Mouse (Mus musculus) MEL (cell line): ENCODE results near the gene Ssr1. TPM values are rescaled to one million over a fixed set of nuclear protein-coding genes. Genes with fewer than 3 reads are reported as not detected.
A peak's percentile ranks its signal among the peaks of the same experiment; 100 is the strongest.

Experiments
- DNase-seq: peaks from one replicate; pipeline ENCODE4 v3.0.0; 2011; ENCODE audit warnings: low read depth, low spot score
- H3K27ac ChIP-seq: 2 replicates; pipeline ENCODE4 v1.5.1; 2012; ENCODE audit warnings: low read depth, mild to moderate bottlenecking, control low read depth, low read length, moderate library complexity; ENCODE audit not compliant: control insufficient read depth
- H3K27me3 ChIP-seq, 2 experiments: fragments of 150-350 bp in 1 of 2; sonication (generic) in 1 of 2; 2 replicates each; pipeline ENCODE4 v1.6.1; 2012; ENCODE audit warnings: low read length in 2 of 2, mild to moderate bottlenecking in 2 of 2, improper control_type of control experiment in 1 of 2, moderate library complexity in 1 of 2; ENCODE audit not compliant: insufficient read depth in 2 of 2, control insufficient read depth in 1 of 2
- H3K36me3 ChIP-seq, 2 experiments: 2 replicates each; pipeline ENCODE4 v1.6.1; 2012 to 2014; ENCODE audit warnings: low read length in 2 of 2, improper control_type of control experiment in 1 of 2, inconsistent platforms in 1 of 2, mild to moderate bottlenecking in 1 of 2; ENCODE audit not compliant: insufficient read depth in 2 of 2, control insufficient read depth in 1 of 2
- H3K4me1 ChIP-seq, 2 experiments: fragments of 150-350 bp in 1 of 2; sonication (generic) in 1 of 2; 2 replicates each; pipeline ENCODE4 v1.6.1; 2012; ENCODE audit warnings: low read length in 2 of 2, improper control_type of control experiment in 1 of 2, mild to moderate bottlenecking in 1 of 2; ENCODE audit not compliant: insufficient read depth in 2 of 2, control insufficient read depth in 1 of 2
- H3K4me3 ChIP-seq, 2 experiments: fragments of 150-350 bp in 1 of 2; sonication (generic) in 1 of 2; 2 replicates each; pipeline ENCODE4 v1.5.1; 2012; ENCODE audit warnings: low read depth in 2 of 2, low read length in 2 of 2, mild to moderate bottlenecking in 2 of 2, moderate library complexity in 2 of 2, control low read depth in 1 of 2, improper control_type of control experiment in 1 of 2; ENCODE audit not compliant: control insufficient read depth in 1 of 2, insufficient read depth in 1 of 2
- H3K79me2 ChIP-seq: 2 replicates; pipeline ENCODE4 v1.6.1; 2012; ENCODE audit warnings: mild to moderate bottlenecking, low read length, moderate library complexity; ENCODE audit not compliant: control insufficient read depth, poor library complexity, insufficient read depth
- H3K9ac ChIP-seq: 2 replicates; pipeline ENCODE4 v1.6.1; 2012; ENCODE audit warnings: low read depth, mild to moderate bottlenecking, control low read depth, low read length, moderate library complexity; ENCODE audit not compliant: control insufficient read depth, poor library complexity, severe bottlenecking
- H3K9me3 ChIP-seq: fragments of 150-350 bp; sonication (generic); replicated peaks from 2 replicates; pipeline ENCODE4 v1.6.1; 2012; ENCODE audit warnings: mild to moderate bottlenecking, low read length, improper control_type of control experiment, moderate library complexity; ENCODE audit not compliant: insufficient read depth
- CHD1 ChIP-seq: IDR thresholded peaks from 2 replicates; pipeline ENCODE4 v1.6.1; 2012; ENCODE audit warnings: low read depth, mild to moderate bottlenecking, inconsistent platforms, low read length, improper control_type of control experiment
- CHD2 ChIP-seq: IDR thresholded peaks from 2 replicates; pipeline ENCODE4 v1.6.1; 2011; ENCODE audit warnings: low read length, improper control_type of control experiment
- CTCF ChIP-seq, 3 experiments: IDR thresholded peaks in 2 of 3; conservative IDR thresholded peaks in 1 of 3; 2 replicates each; pipeline ENCODE4 v1.5.1; 2011 to 2012; ENCODE audit warnings: low read length in 3 of 3, low read depth in 2 of 3, mild to moderate bottlenecking in 2 of 3, improper control_type of control experiment in 1 of 3, inconsistent platforms in 1 of 3, mixed read lengths in 1 of 3, moderate library complexity in 1 of 3; ENCODE audit not compliant: control insufficient read depth in 1 of 3, insufficient read depth in 1 of 3, poor library complexity in 1 of 3, severe bottlenecking in 1 of 3
- E2F4 ChIP-seq: IDR thresholded peaks from 2 replicates; pipeline ENCODE4 v1.6.1; 2011; ENCODE audit warnings: low read depth, low read length, improper control_type of control experiment, borderline replicate concordance
- ELF1 ChIP-seq: IDR thresholded peaks from 2 replicates; pipeline ENCODE4 v1.6.1; 2014; ENCODE audit warnings: low read depth, mild to moderate bottlenecking, inconsistent platforms, low read length, improper control_type of control experiment, moderate library complexity
- EP300 ChIP-seq, 2 experiments: IDR thresholded peaks; 2 replicates each; pipeline ENCODE4 v1.6.1; 2011; ENCODE audit warnings: improper control_type of control experiment in 2 of 2, low read length in 2 of 2, low read depth in 1 of 2, mild to moderate bottlenecking in 1 of 2
- ETS1 ChIP-seq: IDR thresholded peaks from 2 replicates; pipeline ENCODE4 v1.6.1; 2012; ENCODE audit warnings: low read depth, mild to moderate bottlenecking, inconsistent platforms, low read length, improper control_type of control experiment, moderate library complexity
- GABPA ChIP-seq: IDR thresholded peaks from 2 replicates; pipeline ENCODE4 v1.6.1; 2012; ENCODE audit warnings: low read depth, mild to moderate bottlenecking, inconsistent platforms, low read length, improper control_type of control experiment, moderate library complexity
- GATA1 ChIP-seq: IDR thresholded peaks from 2 replicates; pipeline ENCODE4 v1.6.1; 2011; ENCODE audit warnings: low read depth, low read length, improper control_type of control experiment
- HCFC1 ChIP-seq: IDR thresholded peaks from 2 replicates; pipeline ENCODE4 v1.6.1; 2012; ENCODE audit warnings: low read depth, mild to moderate bottlenecking, inconsistent platforms, low read length, improper control_type of control experiment, moderate library complexity
- JUND ChIP-seq: IDR thresholded peaks from 2 replicates; pipeline ENCODE4 v1.6.1; 2011; ENCODE audit warnings: low read depth, mild to moderate bottlenecking, improper control_type of control experiment, low read length
- KAT2A ChIP-seq: conservative IDR thresholded peaks from 2 replicates; pipeline ENCODE4 v1.6.1; 2012; ENCODE audit warnings: low read depth, low read length, improper control_type of control experiment, inconsistent platforms
- MAFK ChIP-seq: IDR thresholded peaks from 2 replicates; pipeline ENCODE4 v1.6.1; 2011; ENCODE audit warnings: low read depth, mild to moderate bottlenecking, low read length, improper control_type of control experiment, borderline replicate concordance
- MAX ChIP-seq: IDR thresholded peaks from 2 replicates; pipeline ENCODE4 v1.6.1; 2011; ENCODE audit warnings: low read length, improper control_type of control experiment
- MAZ ChIP-seq: IDR thresholded peaks from 2 replicates; pipeline ENCODE4 v1.6.1; 2012; ENCODE audit warnings: low read depth, mild to moderate bottlenecking, inconsistent platforms, low read length, improper control_type of control experiment
- MEF2A ChIP-seq: IDR thresholded peaks from 2 replicates; pipeline ENCODE4 v1.6.1; 2014; ENCODE audit warnings: low read depth, mild to moderate bottlenecking, inconsistent platforms, low read length, improper control_type of control experiment; ENCODE audit not compliant: poor library complexity, insufficient replicate concordance, severe bottlenecking; ENCODE audit errors: extremely low read depth
- MXI1 ChIP-seq: IDR thresholded peaks from 2 replicates; pipeline ENCODE4 v1.6.1; 2011; ENCODE audit warnings: mild to moderate bottlenecking, low read depth, low read length, improper control_type of control experiment
- MYB ChIP-seq: IDR thresholded peaks from 2 replicates; pipeline ENCODE4 v1.6.1; 2011; ENCODE audit warnings: mild to moderate bottlenecking, low read depth, low read length, improper control_type of control experiment
- MYC ChIP-seq: IDR thresholded peaks from 2 replicates; pipeline ENCODE4 v1.6.1; 2011; ENCODE audit warnings: low read depth, mild to moderate bottlenecking, low read length, improper control_type of control experiment, moderate library complexity
- NELFE ChIP-seq: IDR thresholded peaks from 2 replicates; pipeline ENCODE4 v1.6.1; 2011; ENCODE audit warnings: low read depth, low read length, improper control_type of control experiment
- NRF1 ChIP-seq: IDR thresholded peaks from 2 replicates; pipeline ENCODE4 v1.6.1; 2014; ENCODE audit warnings: low read depth, mild to moderate bottlenecking, inconsistent platforms, low read length, improper control_type of control experiment, moderate library complexity; ENCODE audit not compliant: poor library complexity, insufficient read depth, severe bottlenecking
- POLR2AphosphoS2 ChIP-seq: IDR thresholded peaks from 2 replicates; pipeline ENCODE4 v1.6.1; 2011; ENCODE audit warnings: low read length, improper control_type of control experiment
- RAD21 ChIP-seq: IDR thresholded peaks from 2 replicates; pipeline ENCODE4 v1.6.1; 2011; ENCODE audit warnings: mild to moderate bottlenecking, low read depth, low read length, improper control_type of control experiment
- RCOR1 ChIP-seq: IDR thresholded peaks from 2 replicates; pipeline ENCODE4 v1.6.1; 2012; ENCODE audit warnings: low read depth, mild to moderate bottlenecking, inconsistent platforms, low read length, improper control_type of control experiment
- SIN3A ChIP-seq: IDR thresholded peaks from 2 replicates; pipeline ENCODE4 v1.6.1; 2012; ENCODE audit warnings: low read length, improper control_type of control experiment, inconsistent platforms
- SMC3 ChIP-seq: IDR thresholded peaks from 2 replicates; pipeline ENCODE4 v1.6.1; 2011; ENCODE audit warnings: low read depth, low read length, improper control_type of control experiment
- TAL1 ChIP-seq: IDR thresholded peaks from 2 replicates; pipeline ENCODE4 v1.6.1; 2012; ENCODE audit warnings: mild to moderate bottlenecking, inconsistent platforms, low read length, moderate library complexity, mixed read lengths
- TBP ChIP-seq: IDR thresholded peaks from 2 replicates; pipeline ENCODE4 v1.8.0; 2011; ENCODE audit warnings: low read depth, low read length, improper control_type of control experiment
- TCF12 ChIP-seq: IDR thresholded peaks from 2 replicates; pipeline ENCODE4 v1.6.1; 2014; ENCODE audit warnings: low read depth, mild to moderate bottlenecking, inconsistent platforms, low read length, improper control_type of control experiment, moderate library complexity
- UBTF ChIP-seq: IDR thresholded peaks from 2 replicates; pipeline ENCODE4 v1.6.1; 2012; ENCODE audit warnings: low read depth, mild to moderate bottlenecking, inconsistent platforms, low read length, improper control_type of control experiment, moderate library complexity, borderline replicate concordance; ENCODE audit not compliant: insufficient read depth
- USF2 ChIP-seq, 2 experiments: IDR thresholded peaks; 2 replicates each; pipeline ENCODE4 v1.6.1; 2011 to 2012; ENCODE audit warnings: improper control_type of control experiment in 2 of 2, low read length in 2 of 2, borderline replicate concordance in 1 of 2, inconsistent platforms in 1 of 2, low read depth in 1 of 2, mild to moderate bottlenecking in 1 of 2; ENCODE audit not compliant: insufficient read depth in 1 of 2
- ZC3H11A ChIP-seq: IDR thresholded peaks from 2 replicates; pipeline ENCODE4 v1.6.1; 2012; ENCODE audit warnings: low read depth, mild to moderate bottlenecking, inconsistent platforms, low read length, improper control_type of control experiment
- ZKSCAN1 ChIP-seq: IDR thresholded peaks from 2 replicates; pipeline ENCODE4 v1.6.1; 2012; ENCODE audit warnings: low read depth, mild to moderate bottlenecking, inconsistent platforms, low read length, improper control_type of control experiment, moderate library complexity
- ZNF384 ChIP-seq: IDR thresholded peaks from 2 replicates; pipeline ENCODE4 v1.6.1; 2012; ENCODE audit warnings: low read depth, mild to moderate bottlenecking, inconsistent platforms, low read length, improper control_type of control experiment
- polyA plus RNA-seq, 2 experiments: library from polyadenylated mRNA; stranded (reverse) in 1 of 2; unstranded in 1 of 2; fragments of >175 nt in 1 of 2; fragments of >200 nt in 1 of 2; gene quantifications; 2 replicates each; pipeline versions ENCODE4 v1.2.1 to v1.2.4; 2012; ENCODE audit warnings: low replicate concordance in 2 of 2, low read depth in 1 of 2; ENCODE audit not compliant: insufficient read length in 2 of 2, insufficient read depth in 1 of 2, missing spikeins in 1 of 2
- total RNA-seq: library from RNA; depleted of rRNA; stranded (reverse); fragments of 300-350 nt; gene quantifications from 2 replicates; pipeline ENCODE4 v1.2.3, GENCODE M21; 2012

Gene Ssr1
- total and polyA plus RNA-seq, 3 experiments, result 30.9 to 104 (median 77.2) TPM

DNA sequence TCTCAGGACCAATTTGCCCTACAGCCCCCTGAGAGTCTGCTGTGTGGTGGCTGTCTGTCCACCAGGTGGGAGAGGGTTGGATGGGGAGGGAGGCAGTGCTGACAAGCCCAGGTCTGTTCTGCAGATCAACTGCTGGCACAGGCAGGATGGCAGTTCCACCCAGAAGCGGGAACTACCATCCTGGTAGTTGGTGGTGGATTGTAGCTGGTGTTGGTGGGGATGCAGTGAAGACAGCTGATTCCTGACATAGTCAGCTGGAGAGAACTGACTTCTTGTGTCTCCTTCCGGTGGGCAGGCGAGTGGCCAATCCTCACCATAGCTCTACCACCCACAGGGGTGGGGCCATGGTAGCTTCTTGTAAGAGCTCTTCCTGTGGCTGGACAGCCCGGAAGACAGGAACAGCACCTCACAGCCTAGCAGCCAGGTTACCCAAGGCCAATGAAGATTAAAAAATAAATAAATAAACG, 16.5 kb upstream of the Ssr1 start (continued):
- TF ChIP-seq TAL1, result no peak
- no peak for TF ChIP-seq TCF12

DNA sequence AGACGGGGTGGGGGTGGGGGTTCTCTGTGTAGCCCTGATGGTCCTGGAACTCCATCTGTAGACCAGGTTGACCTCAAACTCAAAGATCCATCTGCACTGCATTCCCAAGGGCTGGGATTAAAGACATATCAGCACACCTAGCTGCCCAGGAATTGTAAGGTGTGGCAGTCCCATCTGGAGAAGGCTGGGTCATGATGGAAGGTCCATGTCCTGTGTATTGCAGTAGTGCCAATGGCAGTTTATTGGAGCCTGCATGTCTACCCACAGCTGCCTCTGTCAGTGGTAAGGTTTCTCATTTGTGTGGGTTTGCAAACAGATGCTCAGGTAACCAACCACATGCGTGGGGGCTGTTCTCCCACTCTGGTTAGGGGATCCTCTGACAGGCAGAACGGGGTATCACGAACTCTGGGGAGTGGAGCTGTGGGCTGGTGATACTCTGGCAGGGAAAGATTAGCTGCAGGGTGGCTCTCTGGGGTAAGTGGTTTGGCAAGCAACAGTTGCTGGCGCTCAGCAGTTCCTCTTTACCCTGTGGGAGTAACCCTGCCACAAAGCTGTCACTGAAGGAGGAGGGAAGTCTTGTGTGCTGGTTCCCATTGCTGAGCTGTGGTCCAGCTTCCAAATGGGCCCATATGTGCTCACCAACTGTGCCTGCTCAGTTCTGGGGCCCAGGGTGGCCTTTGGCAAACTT, 15.8 kb upstream of the Ssr1 start:
- Histone ChIP-seq H3K27ac (peak overlapping the region; percentile 86), H3K4me3 (peak overlapping the region; percentile 36 to 44)

DNA sequence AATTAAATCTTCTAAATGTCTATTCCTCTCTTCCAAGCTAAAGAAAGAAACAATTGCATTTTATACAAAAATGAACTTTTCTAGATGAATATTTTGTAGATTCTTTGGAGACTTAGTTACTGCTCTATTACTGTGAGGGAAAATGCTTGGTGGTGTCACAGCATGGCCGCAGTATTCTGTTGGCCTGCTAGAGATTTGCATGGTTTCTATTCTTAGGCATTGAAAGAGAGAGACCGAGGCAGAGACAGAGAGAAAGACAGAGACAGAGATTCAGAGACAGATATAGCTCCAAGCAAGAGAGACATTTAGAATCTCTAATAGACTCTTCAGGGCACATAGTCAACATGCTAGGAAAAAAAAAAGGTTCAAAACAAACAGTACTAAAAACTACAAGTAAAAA, 14.0 kb upstream of the Ssr1 start:
- peaks cover 9 to 14% of the 10 kb centered on the region in 2 experiments for H3K4me1 ChIP-seq
- peaks cover 0 to 15% of the 10 kb centered on the region in 2 experiments; a peak in 2 of 4 replicates for H3K36me3 ChIP-seq
- DNase-seq, result no peak
- no peak overlapping the region for H3K9ac ChIP-seq
- no peaks in the 10 kb centered on the region for H3K79me2 ChIP-seq
- no peak overlapping the region for H3K27ac ChIP-seq
- H3K9me3 ChIP-seq, result no peaks in the 10 kb centered on the region
- no peak overlapping the region for H3K4me3 ChIP-seq
- no peaks in the 10 kb centered on the region for H3K27me3 ChIP-seq
- no peak for TF ChIP-seq JUND
- TF ChIP-seq EP300 (IDR thresholded peaks at IDR 0.05; ENCODE audit: low read depth in 1 of 2, low read length in 2 of 2), result no peak
- no peak for TF ChIP-seq MXI1
- no peak for TF ChIP-seq TBP
- no peak for TF ChIP-seq NELFE
- TF ChIP-seq ZKSCAN1, result no peak
- no peak for TF ChIP-seq MAFK
- no peak for TF ChIP-seq USF2 (IDR thresholded peaks at IDR 0.05; ENCODE audit: borderline replicate concordance in 1 of 2, insufficient read depth in 1 of 2, low read depth in 1 of 2, low read length in 2 of 2)
- TF ChIP-seq MAX, result no peak
- no peak for TF ChIP-seq ZNF384
- no peak for TF ChIP-seq ZC3H11A
- TF ChIP-seq ELF1, result no peak
- no peak for TF ChIP-seq RAD21
- no peak for TF ChIP-seq HCFC1
- TF ChIP-seq SMC3, result no peak
- TF ChIP-seq TAL1, result no peak

More for the DNA sequence above, 15.8 kb upstream of the Ssr1 start:
- peak; percentile 96 for DNase-seq
- peak overlapping the region; percentile 55 for H3K9ac ChIP-seq
- TF ChIP-seq ZNF384, result no peak
- peak; percentile 54 for TF ChIP-seq MYB
- no peak for TF ChIP-seq ZKSCAN1
- TF ChIP-seq TCF12, result peak; percentile 98
- TF ChIP-seq NELFE, result no peak
- TF ChIP-seq MXI1, result peak; percentile 82
- peak; percentile 88 for TF ChIP-seq ETS1
- no peak for TF ChIP-seq CTCF (IDR thresholded peaks at IDR 0.05 in 2 of 3, conservative IDR thresholded peaks at IDR 0.05 in 1 of 3; ENCODE audit: control insufficient read depth in 1 of 3, insufficient read depth in 1 of 3, low read depth in 2 of 3, low read length in 3 of 3, poor library complexity in 1 of 3, severe bottlenecking in 1 of 3)
- TF ChIP-seq MEF2A, result no peak
- no peak for TF ChIP-seq UBTF
- no peak for TF ChIP-seq ELF1
- TF ChIP-seq NRF1, result no peak
- TF ChIP-seq KAT2A, result 0 out of 2 replicates have a peak, but pooled peaks have one; percentile 5
- TF ChIP-seq CHD1, result no peak
- no peak for TF ChIP-seq HCFC1
- TF ChIP-seq MAZ, result peak; percentile 27; the same call in 1 of the 2 replicates
- no peak for TF ChIP-seq CHD2
- peak; percentile 93 for TF ChIP-seq GATA1
- TF ChIP-seq E2F4, result no peak
- TF ChIP-seq SIN3A, result peak; percentile 76; the same call in 1 of the 2 replicates
- peak; percentile 81; the same call in 1 of the 2 replicates for TF ChIP-seq RCOR1
- TF ChIP-seq MYC, result peak; percentile 50; the same call in 1 of the 2 replicates
- TF ChIP-seq SMC3, result no peak
- no peak for TF ChIP-seq GABPA
- TF ChIP-seq MAX, result 0 out of 2 replicates have a peak, but pooled peaks have one; percentile 12
- peak; percentile 97 to 98 for TF ChIP-seq EP300 (IDR thresholded peaks at IDR 0.05; ENCODE audit: low read depth in 1 of 2, low read length in 2 of 2)
- TF ChIP-seq TAL1, result peak; percentile 98
- TF ChIP-seq RAD21, result no peak
- no peak for TF ChIP-seq POLR2AphosphoS2
- H3K27me3 ChIP-seq, result no peaks in the 10 kb centered on the region
- no peaks in the 10 kb centered on the region for H3K79me2 ChIP-seq
- H3K9me3 ChIP-seq, result no peaks in the 10 kb centered on the region
- peaks cover 9 to 14% of the 10 kb centered on the region in 2 experiments for H3K4me1 ChIP-seq
- H3K36me3 ChIP-seq, result peaks cover 0 to 15% of the 10 kb centered on the region in 2 experiments; a peak in 2 of 4 replicates
